Mouse (Mus musculus) kidney, adult 2 months (tissue): ENCODE results near the gene Ssbp3.

ENCODE experiments used
- CTCF ChIP-seq: fragments of 200-500 bp; conservative IDR thresholded peaks from 2 replicates; pipeline ENCODE4 v1.5.1; 2011; ENCODE audit warnings: low read depth, mild to moderate bottlenecking, control low read depth, low read length, moderate library complexity, mixed read lengths; ENCODE audit not compliant: insufficient read depth, insufficient read length
- POLR2A ChIP-seq: fragments of 200-500 bp; IDR thresholded peaks from one replicate; pipeline ENCODE4 v1.6.1; 2011; ENCODE audit warnings: low read depth, low read length, control low read depth

DNA sequence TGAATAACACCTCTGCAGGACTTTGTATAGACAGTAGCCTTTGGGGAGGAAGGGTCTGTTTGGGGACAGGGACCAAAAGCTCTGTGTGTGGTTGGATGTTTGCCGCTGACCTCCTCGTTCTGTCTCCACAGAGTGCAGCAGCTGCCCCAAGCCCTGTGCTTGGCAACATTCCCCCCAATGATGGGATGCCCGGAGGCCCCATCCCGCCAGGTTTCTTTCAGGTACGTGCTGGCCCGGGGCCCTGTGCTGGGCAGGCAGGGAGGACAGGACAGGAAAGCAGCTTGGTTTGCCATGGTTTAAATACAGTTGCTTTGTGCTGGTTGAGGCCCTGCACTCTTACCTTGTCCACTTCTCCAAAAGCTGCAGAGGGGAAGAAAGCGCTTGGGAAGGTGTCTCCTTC is 99.0 kb downstream of the Ssbp3 start:
- TF ChIP-seq CTCF: no peak
- no peak for TF ChIP-seq POLR2A
